Mouse (Mus musculus) left cerebral cortex, adult 2 months (tissue): ENCODE measurements around the gene Mettl2. TPM values are rescaled to one million over a fixed set of nuclear protein-coding genes. Genes with fewer than 3 reads are reported as not detected.

Source experiments
- DNase-seq, 2 experiments: peaks; one replicate each; pipeline ENCODE4 v3.0.0; 2021 to 2022; ENCODE audit warnings: low spot score in 2 of 2, mixed read lengths in 1 of 2; ENCODE audit errors: extremely low spot score in 1 of 2
- H3K27ac ChIP-seq: fragments of 200-600 bp; 2 replicates; pipeline ENCODE4 v1.8.1; 2022
- H3K4me3 ChIP-seq: fragments of 200-600 bp; 2 replicates; pipeline ENCODE4 v1.8.1; 2022
- CTCF ChIP-seq: fragments of 200-600 bp; IDR thresholded peaks from 2 replicates; pipeline ENCODE4 v1.8.1; 2022; ENCODE audit warnings: antibody characterized with exemption, mild to moderate bottlenecking, moderate library complexity
- intact Hi-C: fragments of 180-260 bp; cut with DNase I; formaldehyde crosslinking; loops from one replicate; pipeline ENCODE4 v1.15.1; 2025
- total RNA-seq, 2 experiments: library from RNA; stranded (reverse); gene quantifications; 2 replicates each; pipeline ENCODE4 v1.2.3; 2021

Gene Mettl2
- total RNA-seq, 2 experiments from 2014 or later: 15.0 to 18.8 TPM

GRCm38 (mm10) chr11:105144084-105144483 is 17.9 kb downstream of the Mettl2 start:
- no peak for DNase-seq
- intact Hi-C loops: no loop called here
- H3K4me3 ChIP-seq: no peak overlapping the region
- TF ChIP-seq CTCF: no peak
- H3K27ac ChIP-seq: no peak overlapping the region

GRCm38 (mm10) chr11:105144508-105145210 is 18.4 kb downstream of the Mettl2 start:
- intact Hi-C loops: no loop called here
- DNase-seq: no peak
- TF ChIP-seq CTCF: no peak
- no peak overlapping the region for H3K27ac ChIP-seq
- H3K4me3 ChIP-seq: no peak overlapping the region

GRCm38 (mm10) chr11:105145211-105145610 is 19.0 kb downstream of the Mettl2 start:
- no peak overlapping the region for H3K27ac ChIP-seq
- no peak overlapping the region for H3K4me3 ChIP-seq
- no peak for TF ChIP-seq CTCF
- intact Hi-C loops: no loop called here
- DNase-seq: no peak

GRCm38 (mm10) chr11:105146593-105146992 is 20.4 kb downstream of the Mettl2 start, which contains the start of gene Gm10842:
Gene Gm10842 (plus strand): TSS chr11:105146893.
- Histone ChIP-seq H3K27ac (no peak within 1 kb of the TSS), H3K4me3 (no peak within 1 kb of the TSS)
- no peak for TF ChIP-seq CTCF
- no peak for DNase-seq
- intact Hi-C loops: no loop called here

- Histone ChIP-seq H3K4me3 (no peak overlapping the region), H3K27ac (no peak overlapping the region)
- DNase-seq: no peak
- intact Hi-C loops: no loop called here
- no peak for TF ChIP-seq CTCF
These were observed 23.1 kb downstream of the Mettl2 start for GRCm38 (mm10) chr11:105149353-105149752.

GRCm38 (mm10) chr11:105149766-105150165 is 23.5 kb downstream of the Mettl2 start:
- TF ChIP-seq CTCF: no peak
- no peak overlapping the region for H3K4me3 ChIP-seq
- DNase-seq: no peak
- intact Hi-C loops: no loop called here
- no peak overlapping the region for H3K27ac ChIP-seq

GRCm38 (mm10) chr11:105150691-105151090 is 24.5 kb downstream of the Mettl2 start:
- intact Hi-C loops: no loop called here
- DNase-seq: no peak
- Histone ChIP-seq H3K4me3 (no peak overlapping the region), H3K27ac (no peak overlapping the region)
- no peak for TF ChIP-seq CTCF

GRCm38 (mm10) chr11:105151226-105152016 is 25.2 kb downstream of the Mettl2 start:
- no peak overlapping the region for H3K4me3 ChIP-seq

GRCm38 (mm10) chr11:105152017-105152300 is 25.7 kb downstream of the Mettl2 start:
- no peak for TF ChIP-seq CTCF
- no peak for DNase-seq
- no peak overlapping the region for H3K27ac ChIP-seq
- no peak overlapping the region for H3K4me3 ChIP-seq
- intact Hi-C loops: no loop called here

More at GRCm38 (mm10) chr11:105151226-105152016, 25.2 kb downstream of the Mettl2 start:
- no peak overlapping the region for H3K27ac ChIP-seq
- DNase-seq: no peak
- intact Hi-C loops: no loop called here
- no peak for TF ChIP-seq CTCF

- TF ChIP-seq CTCF: no peak
- intact Hi-C loops: no loop called here
- H3K27ac ChIP-seq: no peak overlapping the region
- DNase-seq: no peak
- H3K4me3 ChIP-seq: no peak overlapping the region
These were observed 26.2 kb downstream of the Mettl2 start for GRCm38 (mm10) chr11:105152357-105152899.

GRCm38 (mm10) chr11:105153068-105153833 is 27.0 kb downstream of the Mettl2 start:
- no peak for TF ChIP-seq CTCF
- Histone ChIP-seq H3K27ac (no peak overlapping the region), H3K4me3 (no peak overlapping the region)
- intact Hi-C loops: no loop called here
- no peak for DNase-seq

GRCm38 (mm10) chr11:105155915-105156314 is 29.7 kb downstream of the Mettl2 start:
- intact Hi-C loops: no loop called here
- no peak for DNase-seq
- Histone ChIP-seq H3K27ac (no peak overlapping the region), H3K4me3 (no peak overlapping the region)
- TF ChIP-seq CTCF: no peak
